Mouse (Mus musculus): ENCODE results near the gene Cnksr3. TPM values are rescaled to one million over a fixed set of nuclear protein-coding genes. Genes with fewer than 3 reads are reported as not detected.

Gene Cnksr3
- polyA plus RNA-seq, 1 experiment = 8.9 TPM

GRCm38 (mm10) chr10:7120206-7120605, 91.8 kb downstream of the Cnksr3 start:
- no peak overlapping the region for H3K4me3 ChIP-seq (ENCODE audit: low read depth, low read length)
- WGBS = 93% methylated on average over 13 of the region's 13 CpGs
- H3K27ac ChIP-seq (ENCODE audit: insufficient read depth, low read depth, low read length) = no peak overlapping the region
- TF ChIP-seq CTCF (IDR thresholded peaks at IDR 0.05; ENCODE audit: extremely low read depth, insufficient read length, insufficient replicate concordance, low read depth, low read length) (no peak), POLR2A (IDR thresholded peaks at IDR 0.05; ENCODE audit: low read depth, low read length) (no peak)
- peaks cover 14% of the 10 kb centered on the region for H3K36me3 ChIP-seq (ENCODE audit: control insufficient read depth, insufficient read depth, low read length)
- no peaks in the 10 kb centered on the region for H3K27me3 ChIP-seq (ENCODE audit: control insufficient read depth, insufficient read depth, low read length)
- H3K4me1 ChIP-seq (ENCODE audit: control insufficient read depth, insufficient read depth, insufficient read length, low read length) = no peaks in the 10 kb centered on the region

- Histone ChIP-seq H3K27me3 (ENCODE audit: control insufficient read depth, insufficient read depth, low read length) (no peaks in the 10 kb centered on the region), H3K4me3 (ENCODE audit: low read depth, low read length) (no peak overlapping the region), H3K27ac (ENCODE audit: insufficient read depth, low read depth, low read length) (no peak overlapping the region), H3K4me1 (ENCODE audit: control insufficient read depth, insufficient read depth, insufficient read length, low read length) (no peaks in the 10 kb centered on the region; the same call in 1 of the 2 replicates), H3K36me3 (ENCODE audit: control insufficient read depth, insufficient read depth, low read length) (peaks cover 10% of the 10 kb centered on the region; the same call in 1 of the 2 replicates)
- 50% methylated on average over 10 of the region's 10 CpGs for WGBS
- no peak for TF ChIP-seq POLR2A (IDR thresholded peaks at IDR 0.05; ENCODE audit: low read depth, low read length)
- TF ChIP-seq CTCF (IDR thresholded peaks at IDR 0.05; ENCODE audit: extremely low read depth, insufficient read length, insufficient replicate concordance, low read depth, low read length) = no peak
These were observed 93.6 kb downstream of the Cnksr3 start for GRCm38 (mm10) chr10:7118258-7119077.

- H3K4me3 ChIP-seq (ENCODE audit: low read depth, low read length) = no peak overlapping the region
- 83% methylated on average over 7 of the region's 7 CpGs for WGBS
- peaks cover 9% of the 10 kb centered on the region; the same call in 1 of the 2 replicates for H3K36me3 ChIP-seq (ENCODE audit: control insufficient read depth, insufficient read depth, low read length)
- H3K27me3 ChIP-seq (ENCODE audit: control insufficient read depth, insufficient read depth, low read length) = no peaks in the 10 kb centered on the region
- peaks cover 3% of the 10 kb centered on the region; the same call in 1 of the 2 replicates for H3K4me1 ChIP-seq (ENCODE audit: control insufficient read depth, insufficient read depth, insufficient read length, low read length)
- no peak for TF ChIP-seq POLR2A (IDR thresholded peaks at IDR 0.05; ENCODE audit: low read depth, low read length)
- TF ChIP-seq CTCF (IDR thresholded peaks at IDR 0.05; ENCODE audit: extremely low read depth, insufficient read length, insufficient replicate concordance, low read depth, low read length) = no peak
- H3K27ac ChIP-seq (ENCODE audit: insufficient read depth, low read depth, low read length) = no peak overlapping the region
These were observed 94.3 kb downstream of the Cnksr3 start for GRCm38 (mm10) chr10:7117785-7118184.

- peaks cover 5% of the 10 kb centered on the region; the same call in 1 of the 2 replicates for H3K36me3 ChIP-seq (ENCODE audit: control insufficient read depth, insufficient read depth, low read length)
- no peak overlapping the region for H3K4me3 ChIP-seq (ENCODE audit: low read depth, low read length)
- H3K27ac ChIP-seq (ENCODE audit: insufficient read depth, low read depth, low read length) = no peak overlapping the region
- H3K27me3 ChIP-seq (ENCODE audit: control insufficient read depth, insufficient read depth, low read length) = no peaks in the 10 kb centered on the region
- WGBS = 86% methylated on average over 5 of the region's 5 CpGs
- peaks cover 3% of the 10 kb centered on the region; the same call in 1 of the 2 replicates for H3K4me1 ChIP-seq (ENCODE audit: control insufficient read depth, insufficient read depth, insufficient read length, low read length)
- TF ChIP-seq POLR2A (IDR thresholded peaks at IDR 0.05; ENCODE audit: low read depth, low read length) = no peak
- no peak for TF ChIP-seq CTCF (IDR thresholded peaks at IDR 0.05; ENCODE audit: extremely low read depth, insufficient read length, insufficient replicate concordance, low read depth, low read length)
These were observed 97.2 kb downstream of the Cnksr3 start for GRCm38 (mm10) chr10:7114796-7115195.

GRCm38 (mm10) chr10:7113747-7114146, 98.3 kb downstream of the Cnksr3 start:
- TF ChIP-seq POLR2A (IDR thresholded peaks at IDR 0.05; ENCODE audit: low read depth, low read length) = no peak
- TF ChIP-seq CTCF (IDR thresholded peaks at IDR 0.05; ENCODE audit: extremely low read depth, insufficient read length, insufficient replicate concordance, low read depth, low read length) = no peak
- 83% methylated on average over 4 of the region's 4 CpGs for WGBS

GRCm38 (mm10) chr10:7113144-7113543, 98.9 kb downstream of the Cnksr3 start:
- no peaks in the 10 kb centered on the region for H3K27me3 ChIP-seq (ENCODE audit: control insufficient read depth, insufficient read depth, low read length)
- no peak overlapping the region for H3K27ac ChIP-seq (ENCODE audit: insufficient read depth, low read depth, low read length)
- no peak overlapping the region for H3K4me3 ChIP-seq (ENCODE audit: low read depth, low read length)
- H3K36me3 ChIP-seq (ENCODE audit: control insufficient read depth, insufficient read depth, low read length) = 0 out of 2 replicates have a peak, but pooled peaks cover 1% of the 10 kb centered on the region
- WGBS = 20% methylated on average over 1 of the region's 1 CpGs
- H3K4me1 ChIP-seq (ENCODE audit: control insufficient read depth, insufficient read depth, insufficient read length, low read length) = peaks cover 3% of the 10 kb centered on the region; the same call in 1 of the 2 replicates
- TF ChIP-seq CTCF (IDR thresholded peaks at IDR 0.05; ENCODE audit: extremely low read depth, insufficient read length, insufficient replicate concordance, low read depth, low read length) (no peak), POLR2A (IDR thresholded peaks at IDR 0.05; ENCODE audit: low read depth, low read length) (no peak)

More at GRCm38 (mm10) chr10:7113747-7114146, 98.3 kb downstream of the Cnksr3 start:
- Histone ChIP-seq H3K27ac (ENCODE audit: insufficient read depth, low read depth, low read length) (no peak overlapping the region), H3K27me3 (ENCODE audit: control insufficient read depth, insufficient read depth, low read length) (no peaks in the 10 kb centered on the region), H3K4me1 (ENCODE audit: control insufficient read depth, insufficient read depth, insufficient read length, low read length) (peaks cover 3% of the 10 kb centered on the region; the same call in 1 of the 2 replicates), H3K4me3 (ENCODE audit: low read depth, low read length) (no peak overlapping the region), H3K36me3 (ENCODE audit: control insufficient read depth, insufficient read depth, low read length) (peaks cover 3% of the 10 kb centered on the region; the same call in 1 of the 2 replicates)

- no peaks in the 10 kb centered on the region for H3K27me3 ChIP-seq (ENCODE audit: control insufficient read depth, insufficient read depth, low read length)
- peaks cover 3% of the 10 kb centered on the region; the same call in 1 of the 2 replicates for H3K4me1 ChIP-seq (ENCODE audit: control insufficient read depth, insufficient read depth, insufficient read length, low read length)
- no peaks in the 10 kb centered on the region for H3K36me3 ChIP-seq (ENCODE audit: control insufficient read depth, insufficient read depth, low read length)
- 78% methylated on average over 6 of the region's 6 CpGs for WGBS
- H3K27ac ChIP-seq (ENCODE audit: insufficient read depth, low read depth, low read length) = no peak overlapping the region
- TF ChIP-seq POLR2A (IDR thresholded peaks at IDR 0.05; ENCODE audit: low read depth, low read length) (no peak), CTCF (IDR thresholded peaks at IDR 0.05; ENCODE audit: extremely low read depth, insufficient read length, insufficient replicate concordance, low read depth, low read length) (no peak)
- no peak overlapping the region for H3K4me3 ChIP-seq (ENCODE audit: low read depth, low read length)
These were observed 100.5 kb downstream of the Cnksr3 start for GRCm38 (mm10) chr10:7111462-7112000.

Measured in small intestine, adult 2 months (tissue).